Mouse (Mus musculus) right cerebral cortex, postnatal 10 days (tissue): ENCODE results near the gene Fam78b.

Experiments used
- DNase-seq, 2 experiments: peaks; one replicate each; pipeline ENCODE4 v3.0.0; 2021; ENCODE audit warnings: low spot score in 2 of 2

The Fam78b gene

DNA sequence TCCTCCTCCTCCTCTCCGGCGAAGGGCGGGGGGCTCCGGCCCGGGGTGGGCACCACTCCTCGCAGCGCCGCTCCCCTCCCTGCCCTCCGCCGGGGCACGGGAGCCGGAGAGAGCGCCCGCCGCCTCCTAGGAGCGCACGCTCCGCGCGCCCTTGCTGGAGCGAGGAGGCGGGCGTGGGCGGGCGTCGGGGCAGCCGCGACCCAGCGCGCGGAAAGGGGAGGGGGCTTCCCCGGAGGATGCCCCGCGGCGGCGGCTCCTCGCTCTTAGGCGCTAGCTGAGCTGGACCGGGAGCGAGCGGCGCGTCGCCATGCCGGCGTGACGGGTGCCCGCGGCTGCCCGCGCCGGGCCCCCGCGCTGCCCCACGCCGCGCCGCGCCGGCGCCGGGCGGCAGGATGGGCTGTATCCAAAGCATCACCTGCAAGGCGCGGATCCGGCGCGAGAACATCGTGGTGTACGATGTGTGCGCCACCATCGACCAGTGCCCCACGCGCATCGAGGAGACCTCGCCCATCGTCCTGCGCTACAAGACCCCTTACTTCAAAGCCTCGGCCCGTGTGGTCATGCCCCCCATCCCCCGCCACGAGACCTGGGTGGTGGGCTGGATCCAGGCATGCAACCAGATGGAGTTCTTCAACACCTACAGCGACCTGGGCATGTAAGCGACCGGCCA lies at the start of gene Fam78b:
Fam78b (plus strand) TSS at position 244 of the 670 bp plus-strand sequence.
- DNase-seq, result peak; percentile 61 to 63

DNA sequence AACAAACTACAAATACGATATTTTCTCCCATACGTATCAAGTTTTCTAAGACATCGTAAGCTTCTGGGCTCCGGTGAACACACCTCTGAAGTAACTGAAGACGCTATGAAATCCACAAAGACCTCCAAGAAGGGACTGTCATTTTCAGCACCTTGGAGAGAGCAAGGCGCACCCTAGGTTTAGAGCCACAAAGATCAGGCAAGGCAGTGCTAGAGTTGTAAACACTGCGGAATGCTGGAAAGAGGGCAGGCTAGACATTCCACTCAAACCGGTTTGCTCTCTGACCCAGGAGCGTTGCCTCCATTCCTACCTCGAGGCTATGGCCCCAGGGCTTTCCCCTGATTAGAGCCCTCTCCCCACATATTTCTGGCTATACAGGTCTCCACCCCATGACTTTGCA lies 36.7 kb upstream of the Fam78b start:
- no peak for DNase-seq

DNA sequence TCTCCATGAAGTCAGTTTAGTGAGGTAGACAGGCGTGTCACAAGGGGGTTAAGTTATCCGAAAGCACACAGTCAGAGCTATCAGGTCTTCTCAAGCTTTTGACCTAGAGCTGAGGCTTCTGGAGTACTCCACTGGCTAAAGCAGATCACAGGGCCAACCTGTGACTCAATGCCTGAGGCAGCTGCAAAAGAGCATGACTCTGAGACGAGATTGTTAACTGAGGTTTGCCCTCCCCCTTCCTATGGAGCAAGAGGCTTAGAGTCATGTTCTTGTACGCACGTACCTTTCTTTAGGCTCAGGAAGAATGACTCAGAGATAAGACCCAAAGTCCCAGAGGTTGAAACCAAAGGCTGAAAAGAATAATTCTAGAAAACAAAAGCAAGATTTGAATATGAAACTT lies 32.9 kb upstream of the Fam78b start:
- DNase-seq, result no peak

DNA sequence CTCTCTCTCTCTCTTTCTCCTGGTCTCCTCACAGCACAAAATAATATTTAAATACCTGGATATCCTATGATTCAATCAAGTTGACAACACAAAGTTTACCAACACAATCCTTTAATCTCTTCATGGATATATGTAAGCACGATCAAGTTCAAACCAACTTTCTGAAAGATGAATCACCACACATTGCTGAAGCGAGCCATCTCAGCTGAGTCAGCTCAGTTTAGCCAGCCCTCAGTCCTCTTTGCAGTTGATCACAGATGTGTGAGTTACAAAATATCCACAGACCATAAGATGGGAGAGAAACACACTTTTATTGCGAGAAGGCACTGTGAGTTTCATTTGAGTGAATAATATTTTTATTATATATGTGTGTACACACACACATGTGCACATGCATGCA lies 27.5 kb upstream of the Fam78b start:
- DNase-seq, result no peak

DNA sequence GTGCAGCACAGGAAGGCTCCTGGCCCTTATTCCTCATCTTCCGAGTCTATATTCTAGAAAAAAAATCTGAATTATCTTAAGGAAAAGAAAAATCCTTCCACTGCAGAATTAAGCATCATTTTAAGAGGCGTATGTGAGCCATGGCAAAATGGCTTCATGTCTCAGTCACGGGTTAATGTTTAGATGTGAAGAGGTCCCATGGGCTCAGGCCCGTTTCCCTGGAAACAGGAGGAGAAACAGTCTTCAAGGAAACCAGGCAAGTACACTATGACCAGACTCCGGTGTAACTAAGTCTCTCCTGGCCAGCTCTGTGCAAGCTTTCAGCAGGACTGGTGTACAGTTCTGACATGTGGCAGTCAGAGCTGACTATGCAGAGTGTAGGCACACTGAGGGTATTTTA lies 22.6 kb upstream of the Fam78b start:
- DNase-seq, result no peak

DNA sequence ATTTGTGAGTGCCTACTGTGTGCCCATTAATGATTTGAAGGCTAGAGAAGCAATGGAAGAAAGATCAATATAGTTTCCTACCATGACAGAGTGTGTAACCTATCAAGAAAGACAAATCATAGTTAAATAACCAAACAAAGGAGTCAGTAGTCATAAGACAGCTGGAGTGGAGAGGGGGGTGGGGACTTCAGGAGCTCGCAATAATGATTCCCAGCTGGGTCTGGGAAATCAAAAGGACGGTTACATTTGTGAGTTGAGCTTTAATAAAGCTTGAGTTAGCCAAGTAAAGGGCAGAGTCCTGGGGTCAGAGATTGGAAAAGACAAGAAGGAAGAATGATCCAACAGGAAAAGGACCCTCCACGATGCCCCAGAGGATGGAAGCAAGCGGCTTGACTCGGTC lies 7.0 kb upstream of the Fam78b start:
- DNase-seq, result no peak

DNA sequence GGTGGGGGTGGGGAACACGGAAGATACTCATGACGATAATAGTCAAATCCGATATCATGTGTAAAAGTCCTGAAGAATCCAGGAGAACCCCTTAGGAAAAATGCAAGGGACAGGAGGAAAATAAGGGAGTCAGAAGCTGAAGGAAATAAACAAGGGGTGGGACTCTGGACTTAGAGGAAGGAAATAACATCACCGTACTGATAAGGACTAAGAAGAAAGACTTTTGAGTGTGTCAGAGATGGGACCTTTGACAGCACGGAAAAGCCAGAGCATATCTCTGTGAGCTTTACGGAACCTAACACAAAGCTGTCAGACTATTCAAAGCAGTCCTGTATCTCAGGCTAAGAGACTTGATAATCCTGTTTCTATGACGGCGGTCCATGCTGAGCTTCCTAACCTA lies 5.0 kb upstream of the Fam78b start:
- DNase-seq, result no peak

DNA sequence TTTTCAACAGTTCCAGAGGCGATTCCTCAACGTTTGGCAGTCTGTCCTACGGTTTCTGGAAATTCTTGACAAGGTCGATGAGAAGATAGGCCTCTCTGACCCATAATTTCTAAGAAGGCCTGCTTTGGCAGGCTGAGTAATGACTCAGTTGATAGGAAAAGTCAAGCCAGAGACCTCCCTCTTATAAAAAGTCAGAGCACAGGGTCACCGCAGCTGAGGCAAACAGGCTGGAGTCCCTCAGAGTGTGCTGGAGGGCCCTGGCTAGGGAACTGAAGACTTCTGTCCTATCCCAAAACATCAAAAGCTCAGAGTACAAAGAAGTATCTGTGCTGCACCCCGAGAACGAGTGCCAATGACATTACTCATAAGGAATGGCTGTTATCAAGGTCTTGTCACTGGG lies 4.4 kb upstream of the Fam78b start:
- no peak for DNase-seq

DNA sequence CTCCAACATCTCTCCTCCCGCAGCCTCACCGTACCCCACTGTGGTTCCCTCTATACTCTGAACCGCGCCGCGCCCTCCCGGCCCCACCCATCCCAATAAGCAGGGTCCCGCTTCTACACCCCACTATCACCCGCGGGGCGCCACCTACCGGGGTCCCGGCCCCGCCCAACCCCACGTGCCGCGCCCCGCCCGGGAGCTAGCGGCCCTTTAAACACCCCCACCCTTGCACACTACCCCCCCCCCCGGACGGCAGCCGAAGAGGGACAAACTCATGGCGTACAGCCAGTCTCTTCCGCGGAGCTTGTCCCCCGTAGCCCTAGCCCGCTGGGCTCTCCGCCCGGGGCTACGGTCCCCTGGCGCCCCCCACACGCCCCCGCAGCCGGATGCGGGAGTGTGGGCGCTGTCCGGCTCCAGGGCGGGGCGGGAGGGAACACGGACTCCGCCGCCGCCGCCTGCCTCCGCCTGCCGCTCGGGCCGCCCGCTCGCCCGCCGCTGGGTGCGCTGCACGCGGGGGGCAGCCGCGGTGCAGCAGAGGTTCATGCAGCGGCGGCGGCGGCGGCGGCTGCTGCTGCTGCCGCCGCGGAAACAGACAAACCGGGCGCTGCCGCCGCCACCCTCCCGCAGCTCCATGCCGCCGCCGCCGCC lies 566 bp upstream of the Fam78b start:
- DNase-seq, result peak; percentile 82 to 85

DNA sequence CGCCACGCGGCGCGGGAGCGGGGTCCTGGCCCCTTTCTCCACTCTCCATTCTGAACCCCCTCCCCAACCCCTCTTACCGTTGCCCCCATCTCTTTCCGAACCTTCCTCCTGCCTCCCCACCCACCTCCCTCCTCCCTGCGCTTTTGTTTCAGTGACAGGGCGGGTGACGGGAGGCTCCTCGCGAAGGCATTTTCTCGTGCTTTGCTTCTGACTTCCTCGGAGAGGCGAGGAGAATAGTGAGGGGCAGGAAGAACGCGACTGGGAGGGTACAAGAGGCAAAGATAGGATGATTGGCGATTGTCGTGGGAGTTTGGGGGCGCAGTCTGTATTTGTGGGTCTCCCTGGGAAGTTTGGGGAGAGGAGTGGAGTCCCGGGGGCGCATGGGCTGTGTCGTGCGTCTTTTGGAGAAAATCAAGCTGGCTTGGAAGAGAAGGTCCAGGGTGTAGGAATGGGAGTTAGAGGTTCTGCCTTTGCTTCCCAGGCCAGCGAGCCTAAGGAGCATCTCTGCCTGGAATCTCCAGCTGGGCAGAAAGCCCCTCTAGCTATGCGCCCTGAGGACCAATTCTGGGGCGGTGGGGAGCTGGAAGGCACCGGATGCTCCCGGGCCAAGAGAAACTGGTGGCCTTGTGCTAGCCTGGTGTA lies 748 bp downstream of the Fam78b start:
- DNase-seq, result peak; percentile 49 to 51

DNA sequence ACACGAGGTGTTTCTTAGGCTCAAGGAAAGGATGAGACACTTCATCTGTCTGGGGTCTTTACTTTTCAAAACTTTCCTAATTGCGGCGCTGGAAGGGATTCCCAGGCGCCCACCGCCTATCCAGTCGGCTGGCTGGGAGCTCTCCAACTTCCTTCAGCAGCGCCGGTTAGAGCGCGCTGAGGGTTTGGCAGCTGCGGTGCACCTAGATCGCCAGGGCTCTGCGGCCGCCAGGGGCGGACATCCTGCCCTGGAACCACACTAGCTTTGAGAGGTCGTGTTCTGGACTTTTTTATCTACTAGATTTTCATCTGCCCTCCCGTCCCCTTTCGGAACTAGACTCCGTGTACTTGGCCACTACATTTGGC lies 1.3 kb downstream of the Fam78b start:
- DNase-seq, result peak; percentile 54 to 63

DNA sequence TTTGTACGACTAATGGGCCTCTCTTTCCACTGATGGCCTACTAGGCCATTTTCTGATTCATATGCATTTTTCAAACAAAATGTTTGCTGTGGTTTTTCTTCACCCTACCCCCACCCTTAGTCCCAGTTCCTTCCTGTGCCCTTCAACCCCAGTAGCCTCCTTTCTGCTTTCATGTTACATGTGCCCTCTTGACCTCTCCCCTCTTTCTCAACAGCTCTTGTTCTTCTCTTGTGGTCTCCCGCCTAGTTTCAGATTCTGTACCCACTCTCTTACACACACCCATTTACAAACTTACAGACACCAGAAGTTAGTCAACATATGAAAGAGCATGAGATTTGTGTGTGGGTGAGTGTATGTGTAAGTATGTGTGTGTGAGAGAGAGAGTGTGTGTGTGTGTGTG lies 3.4 kb downstream of the Fam78b start:
- DNase-seq, result no peak

DNA sequence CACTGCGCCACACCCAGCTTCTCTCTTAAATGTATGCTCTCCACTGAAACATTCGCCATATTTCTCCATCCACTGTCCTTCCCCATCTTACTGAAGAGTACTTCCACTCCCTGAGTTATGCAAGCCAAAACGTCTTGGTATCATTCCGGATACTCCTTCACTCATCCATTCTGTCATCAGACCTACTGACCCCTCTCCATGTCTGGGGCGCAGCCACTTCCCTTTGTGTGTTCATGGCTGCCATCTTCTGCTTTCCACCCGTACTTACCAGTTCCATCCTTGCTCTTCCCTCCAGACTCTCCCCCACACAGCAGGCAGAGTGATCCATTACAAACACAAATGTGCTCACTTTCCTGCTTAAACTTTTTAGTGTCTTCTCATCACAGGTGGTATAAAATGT lies 6.1 kb downstream of the Fam78b start:
- no peak for DNase-seq

DNA sequence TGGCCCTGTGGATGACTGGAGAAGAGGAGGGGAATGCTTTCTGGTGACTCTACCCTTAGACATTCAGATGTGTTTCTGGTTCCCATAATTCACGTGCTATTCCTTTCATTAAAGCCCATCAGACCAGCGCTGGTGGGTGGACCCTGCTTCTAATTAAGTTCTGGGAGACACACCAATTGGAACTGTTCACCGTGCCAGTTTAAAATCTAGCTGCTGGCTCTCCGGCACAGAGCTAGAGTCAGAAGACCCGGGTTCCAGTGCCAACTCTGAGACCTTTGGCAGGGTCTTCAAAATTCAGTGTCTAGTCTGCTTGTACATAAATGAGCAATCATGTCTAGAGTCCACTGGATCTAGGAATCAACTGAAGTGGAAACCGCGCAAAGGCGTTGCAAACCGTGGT lies 9.0 kb downstream of the Fam78b start:
- DNase-seq, result no peak

DNA sequence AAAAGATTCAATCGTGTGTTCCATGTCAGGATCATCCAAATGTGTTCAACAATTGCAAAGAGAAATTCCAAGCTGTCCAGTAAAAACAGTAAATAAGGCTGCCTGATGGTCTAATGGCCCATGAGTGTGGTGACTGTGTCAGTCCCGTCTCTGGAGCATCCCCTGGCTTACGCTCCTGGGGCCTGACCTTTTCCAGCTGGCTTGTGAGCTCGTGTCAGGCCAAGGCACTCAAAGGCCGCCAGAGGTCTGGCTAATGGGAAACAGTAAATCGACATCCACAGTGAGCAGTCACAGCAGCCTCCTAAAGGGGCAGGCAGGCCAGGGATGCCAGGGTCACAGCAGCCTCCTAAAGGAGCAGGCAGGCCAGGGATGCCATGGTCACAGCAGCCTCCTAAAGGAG lies 10.1 kb downstream of the Fam78b start:
- DNase-seq, result no peak

DNA sequence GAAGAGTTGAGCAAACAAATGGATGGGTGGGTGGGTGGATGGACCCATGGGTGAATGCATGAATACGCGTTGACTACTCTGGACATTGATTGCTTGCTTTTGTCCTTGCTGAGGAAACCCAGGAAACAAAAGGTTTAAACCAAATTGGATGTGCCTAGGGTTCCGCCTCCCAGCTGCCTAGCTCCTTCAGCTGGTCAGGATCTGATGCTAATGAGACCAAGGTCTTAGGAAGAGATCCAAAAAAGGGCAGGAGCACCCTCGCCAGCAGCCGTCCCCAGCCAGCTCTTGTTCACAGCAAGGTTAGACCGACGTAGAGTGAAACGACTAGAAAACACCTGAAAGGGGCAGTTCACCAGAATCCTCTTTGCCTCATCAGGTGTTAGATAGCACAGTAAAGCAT lies 11.4 kb downstream of the Fam78b start:
- no peak for DNase-seq

DNA sequence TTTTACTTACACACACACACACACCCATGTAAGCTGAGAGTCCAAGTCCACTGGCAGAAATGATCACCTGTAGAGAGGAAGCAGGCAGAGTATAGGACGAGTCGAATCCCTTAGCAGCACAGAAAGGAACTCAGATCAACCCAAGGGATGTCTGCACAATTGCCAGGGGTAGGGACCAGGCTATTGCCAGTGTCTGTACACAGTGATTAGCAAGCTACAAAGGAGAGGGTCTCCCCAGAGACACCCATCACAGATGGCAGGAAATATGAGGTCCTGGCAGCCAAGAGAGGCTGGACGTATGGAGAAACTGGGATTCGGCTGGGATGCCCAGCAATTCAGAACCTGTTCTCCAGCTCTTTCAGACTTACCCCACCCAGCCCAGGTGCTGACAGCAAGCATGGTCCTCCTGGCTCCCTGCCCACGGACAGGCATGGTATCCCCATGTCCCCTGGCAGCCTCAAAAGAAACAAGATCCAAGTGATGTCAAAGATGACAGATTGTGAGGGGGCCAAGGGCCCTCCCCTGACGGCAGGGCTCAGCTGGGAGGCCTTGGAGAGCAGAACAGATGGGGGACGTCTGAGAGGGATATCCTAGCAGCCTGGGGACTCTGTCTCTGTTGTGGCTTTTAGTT lies 12.1 kb downstream of the Fam78b start:
- DNase-seq, result peak; percentile 60 to 68

DNA sequence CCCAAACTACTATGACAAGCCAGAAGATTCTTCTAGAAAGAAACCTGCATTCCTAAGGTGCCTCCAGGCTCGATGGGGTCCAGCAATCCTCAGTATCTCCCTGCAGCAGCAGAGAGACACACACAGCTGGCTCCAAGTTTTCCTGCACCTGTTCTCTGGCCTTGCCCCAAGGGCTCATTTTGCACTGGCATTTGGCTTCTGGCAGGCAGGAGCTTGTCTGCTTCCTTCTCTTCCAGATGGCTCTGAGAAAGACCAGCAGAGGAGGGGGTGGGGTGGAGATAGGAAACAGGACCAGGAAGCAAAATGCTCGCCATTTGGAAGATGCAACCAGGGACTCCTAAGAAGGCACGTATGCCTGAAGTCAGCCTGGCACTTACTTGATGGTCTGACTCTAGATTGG lies 15.1 kb downstream of the Fam78b start:
- DNase-seq, result no peak

DNA sequence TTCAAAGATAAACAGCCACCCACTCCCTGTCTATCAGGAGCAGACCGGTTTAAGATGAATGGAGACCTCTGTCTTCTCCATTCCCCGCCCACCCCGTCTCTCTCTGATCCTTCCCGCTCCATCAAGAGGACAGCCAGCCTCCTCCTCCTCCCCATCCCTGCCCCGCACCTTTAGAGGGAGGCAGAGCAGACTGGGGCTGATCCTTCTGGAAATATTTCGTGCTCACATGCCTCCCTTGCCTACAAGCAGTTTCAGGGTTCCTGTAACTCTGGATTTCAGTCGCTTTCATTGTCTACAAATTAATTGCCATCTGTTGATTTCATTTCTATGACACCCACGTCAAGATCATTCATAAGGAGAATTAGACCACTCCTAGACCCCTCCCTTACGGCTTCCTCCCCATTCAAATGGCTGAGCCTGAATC lies 20.8 kb downstream of the Fam78b start:
- DNase-seq, result no peak

DNA sequence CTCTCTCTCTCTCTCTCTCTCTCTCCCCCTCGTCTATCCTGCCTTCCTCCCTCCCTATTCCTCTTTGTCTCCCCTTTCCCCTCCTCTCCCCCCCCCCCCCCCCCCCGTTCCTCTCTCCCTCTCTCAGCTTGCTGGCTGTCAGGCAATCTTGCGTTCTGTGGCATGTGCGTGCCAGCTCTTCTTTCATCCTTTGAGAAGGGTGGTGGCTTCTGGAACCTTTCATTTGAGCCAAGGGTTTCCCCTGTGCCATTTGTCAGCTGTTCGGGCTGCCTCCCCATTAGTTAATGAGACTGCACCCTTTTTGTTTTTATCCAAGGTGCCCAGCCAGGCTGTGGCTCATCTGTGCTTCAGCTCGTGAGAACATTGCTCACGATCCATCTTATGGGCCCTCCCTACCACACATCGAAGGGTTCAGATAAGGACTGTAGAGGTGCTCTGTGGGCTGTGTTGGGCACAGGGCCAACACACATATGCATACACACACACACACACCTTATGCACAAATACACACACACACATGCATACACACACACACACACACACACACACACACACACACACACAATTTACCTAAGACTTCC lies 21.4 kb downstream of the Fam78b start:
- DNase-seq, result no peak

DNA sequence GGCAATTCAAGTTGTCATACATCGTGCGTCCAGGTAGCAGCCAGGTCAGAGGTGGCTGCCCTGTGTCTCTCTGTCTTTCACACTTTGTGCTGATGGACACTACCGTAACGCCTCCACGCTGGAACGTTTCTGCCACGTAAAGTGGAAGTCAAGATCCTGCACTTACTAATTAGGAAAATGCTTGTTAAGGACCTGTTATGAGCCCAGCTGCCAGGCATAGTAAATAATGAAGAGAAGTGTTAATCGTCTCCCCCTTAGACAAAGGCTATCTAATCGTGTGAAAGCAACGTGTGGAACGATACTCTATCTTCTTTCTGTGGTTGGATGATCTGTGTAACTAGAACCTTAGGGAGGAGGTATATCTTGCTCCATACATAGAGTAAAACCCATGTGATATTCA lies 22.6 kb downstream of the Fam78b start:
- no peak for DNase-seq

DNA sequence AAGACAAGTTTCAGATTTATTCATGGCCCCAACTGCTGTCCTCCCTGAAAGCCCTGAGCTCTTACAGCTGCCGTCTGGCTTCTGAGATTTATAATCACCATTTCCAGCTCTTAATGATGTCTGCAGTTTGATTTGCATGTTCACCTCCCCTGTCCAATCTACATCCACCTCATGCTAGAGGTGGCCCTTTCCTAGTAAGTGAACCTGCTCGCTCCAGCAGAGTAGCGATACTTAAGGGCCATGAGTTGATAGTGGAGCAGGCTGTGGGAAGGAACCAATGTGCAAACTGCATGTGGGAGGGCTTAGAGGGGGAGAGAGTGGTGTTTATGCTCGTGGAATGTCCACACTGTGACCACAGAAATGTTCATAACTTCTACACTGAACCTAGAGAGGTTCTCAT lies 23.7 kb downstream of the Fam78b start:
- no peak for DNase-seq
